Mouse (Mus musculus) cortical plate, adult 2 months (tissue): ENCODE results near the gene Irak2. TPM values are rescaled to one million over a fixed set of nuclear protein-coding genes. Genes with fewer than 3 reads are reported as not detected.
A peak's percentile ranks its signal among the peaks of the same experiment; 100 is the strongest.
"Not testable (repeated sequence)": the region's sequence is repeated elsewhere in the genome, so short reads cannot be mapped to it uniquely, and the experiment has no call there.

Experiments
- H3K27ac ChIP-seq: fragments of 200-500 bp; 2 replicates; pipeline ENCODE4 v1.5.1; 2012; ENCODE audit warnings: low read length, control low read depth, inconsistent platforms; ENCODE audit not compliant: insufficient read depth
- H3K4me1 ChIP-seq: fragments of 200-500 bp; 2 replicates; pipeline ENCODE4 v1.6.1; 2011; ENCODE audit warnings: low read length; ENCODE audit not compliant: control insufficient read depth, insufficient read depth
- H3K4me3 ChIP-seq: fragments of 200-500 bp; 2 replicates; pipeline ENCODE4 v1.5.1; 2011; ENCODE audit warnings: mild to moderate bottlenecking, low read length, control low read depth; ENCODE audit not compliant: insufficient read depth
- CTCF ChIP-seq: fragments of 200-500 bp; IDR thresholded peaks from 2 replicates; pipeline ENCODE4 v1.5.1; 2011; ENCODE audit warnings: mild to moderate bottlenecking, control low read depth, low read length; ENCODE audit not compliant: insufficient read depth; ENCODE audit errors: extremely low read depth
- POLR2A ChIP-seq: fragments of 200-500 bp; IDR thresholded peaks from 2 replicates; pipeline ENCODE4 v1.6.1; 2011; ENCODE audit warnings: mild to moderate bottlenecking, low read length, control low read depth; ENCODE audit not compliant: insufficient read depth; ENCODE audit errors: extremely low read depth
- polyA plus RNA-seq: library from polyadenylated mRNA; depleted of rRNA; stranded (reverse); fragments of >200 nt; gene quantifications from 2 replicates; pipeline ENCODE4 v1.2.3, GENCODE M21; 2012

The Irak2 gene
- polyA plus RNA-seq, 1 experiment: 24.7 TPM

DNA sequence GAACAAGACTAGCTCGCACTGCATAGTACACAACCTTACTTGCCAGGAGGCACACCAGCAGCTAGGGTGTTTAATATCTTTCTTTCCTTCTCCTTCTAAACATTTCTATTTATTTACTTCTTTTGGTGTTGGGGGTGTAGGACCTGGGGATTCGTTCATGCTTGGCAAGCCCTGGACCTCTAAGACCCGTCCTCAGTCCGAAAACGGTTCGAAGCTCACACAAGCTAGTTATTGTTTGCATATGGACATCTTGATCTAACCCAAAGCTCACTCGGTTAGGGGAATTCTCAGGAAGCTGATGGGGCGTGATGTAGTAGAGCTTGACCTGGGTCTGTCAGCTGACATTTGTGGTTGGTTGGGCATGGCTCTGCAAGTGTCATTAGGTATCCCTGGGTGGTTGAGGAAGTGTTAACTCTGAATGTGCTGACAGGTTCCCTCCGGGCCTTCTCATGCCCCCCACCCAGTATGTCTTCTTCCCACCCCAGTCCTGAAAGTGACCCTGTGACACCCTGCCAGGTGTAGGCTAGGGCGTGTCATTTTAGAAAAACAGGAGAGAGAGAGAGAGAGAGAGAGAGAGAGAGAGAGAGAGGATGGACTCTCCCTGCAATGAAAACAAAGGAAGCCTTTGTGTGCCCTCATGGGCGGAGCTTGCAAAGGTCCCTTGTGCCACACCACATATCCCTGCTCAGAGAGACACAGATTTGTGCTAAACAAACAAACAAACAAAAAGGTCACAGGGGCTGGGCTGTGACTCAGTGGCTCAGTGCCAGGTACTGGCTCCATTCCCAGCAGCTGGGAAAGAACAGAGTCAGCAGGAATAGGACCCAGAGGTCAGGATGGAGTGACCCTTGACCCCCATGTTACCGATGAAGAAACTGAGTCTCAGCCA lies 23.3 kb downstream of the Irak2 start:
- peaks cover 6% of the 10 kb centered on the region for H3K4me1 ChIP-seq
- peak overlapping the region; percentile 51; the same call in 1 of the 2 replicates for H3K27ac ChIP-seq
- TF ChIP-seq CTCF (no peak), POLR2A (no peak)
- no peak overlapping the region for H3K4me3 ChIP-seq

GRCm38 (mm10) chr6:113662964-113663700 lies 24.9 kb downstream of the Irak2 start:
- Histone ChIP-seq H3K4me3 (no peak overlapping the region), H3K4me1 (peaks cover 6% of the 10 kb centered on the region), H3K27ac (no peak overlapping the region)
- no peak for TF ChIP-seq CTCF

DNA sequence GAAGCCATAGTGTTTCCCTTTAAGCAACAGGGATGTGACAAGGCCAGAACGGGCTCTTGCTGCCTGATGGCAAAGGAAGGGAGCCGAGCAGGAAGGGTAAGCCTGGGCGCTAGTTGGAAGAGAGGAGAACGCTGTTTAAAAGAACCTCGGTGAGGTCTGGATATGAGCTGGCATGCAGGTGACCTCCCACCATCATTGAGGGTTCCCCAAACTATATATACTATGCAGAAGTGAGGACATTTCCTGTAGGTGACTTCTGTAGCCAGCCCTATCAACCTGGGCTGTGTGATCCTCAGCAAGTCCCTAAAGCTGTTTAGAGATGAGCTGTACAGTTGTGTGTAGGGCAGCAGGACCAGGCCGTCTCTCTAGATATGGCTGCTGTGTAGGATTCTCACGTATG lies 26.0 kb downstream of the Irak2 start:
- Histone ChIP-seq H3K4me1 (peaks cover 3% of the 10 kb centered on the region; the same call in 1 of the 2 replicates), H3K27ac (no peak overlapping the region), H3K4me3 (no peak overlapping the region)
- TF ChIP-seq POLR2A: no peak

DNA sequence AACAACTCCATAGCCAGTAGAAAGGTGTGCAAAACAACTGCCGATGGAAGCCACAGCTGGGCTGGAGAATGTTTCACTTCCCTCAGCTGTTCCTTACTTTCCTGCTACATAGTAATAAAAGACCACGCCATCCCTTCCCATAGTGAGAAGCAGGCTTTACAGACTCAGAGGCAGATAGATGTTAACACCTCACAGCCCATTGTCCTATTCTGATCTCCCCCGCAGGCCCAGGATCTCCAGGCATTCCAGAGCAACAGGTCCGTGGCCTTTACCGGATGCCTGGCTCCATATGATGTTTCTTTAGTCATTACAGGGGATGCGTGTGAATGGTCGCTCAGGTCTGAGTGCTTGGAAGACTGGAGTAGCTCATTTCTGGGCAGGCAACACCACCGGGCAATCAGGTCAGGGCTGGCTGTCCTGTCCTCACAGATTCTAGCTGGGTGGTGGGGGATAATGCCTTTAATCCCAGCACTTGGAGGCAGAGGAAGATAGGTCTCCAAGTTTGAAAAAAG lies 29.4 kb downstream of the Irak2 start:
- H3K27ac ChIP-seq: no peak overlapping the region
- no peak for TF ChIP-seq POLR2A
- TF ChIP-seq CTCF: no peak
- no peaks in the 10 kb centered on the region for H3K4me1 ChIP-seq
- H3K4me3 ChIP-seq: no peak overlapping the region

GRCm38 (mm10) chr6:113668287-113669154 lies 30.3 kb downstream of the Irak2 start:
- no peaks in the 10 kb centered on the region for H3K4me1 ChIP-seq
- H3K27ac ChIP-seq: peak overlapping the region; percentile 86
- H3K4me3 ChIP-seq: no peak overlapping the region
- TF ChIP-seq CTCF: no peak
- TF ChIP-seq POLR2A: no peak

- Histone ChIP-seq H3K27ac (peak overlapping the region; percentile 86; the same call in 1 of the 2 replicates), H3K4me3 (no peak overlapping the region), H3K4me1 (no peaks in the 10 kb centered on the region)
- no peak for TF ChIP-seq CTCF
- no peak for TF ChIP-seq POLR2A
Observed at GRCm38 (mm10) chr6:113669821-113670220, 31.6 kb downstream of the Irak2 start.

DNA sequence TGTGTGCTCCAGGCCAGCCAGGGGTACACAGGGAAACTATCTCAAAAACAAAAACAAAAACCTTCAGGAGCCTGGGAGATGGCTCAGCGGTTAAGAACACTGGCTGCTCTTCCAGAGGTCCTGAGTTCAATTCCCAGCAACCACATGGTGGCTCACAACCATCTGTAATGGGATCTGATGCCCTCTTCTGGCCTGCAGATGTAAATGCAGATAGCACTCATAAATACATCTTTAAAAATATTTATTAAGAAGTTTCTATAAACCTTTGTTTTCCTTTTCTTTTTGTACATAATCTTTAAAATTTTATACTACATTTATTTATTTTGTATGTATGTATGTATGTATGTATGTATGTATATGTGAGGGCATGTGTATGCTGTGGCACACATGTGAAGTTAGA lies 33.8 kb downstream of the Irak2 start:
- H3K4me1 ChIP-seq, H3K4me3 ChIP-seq, H3K27ac ChIP-seq: not testable (repeated sequence)

- H3K4me3 ChIP-seq: no peak overlapping the region
- no peaks in the 10 kb centered on the region for H3K4me1 ChIP-seq
- no peak for TF ChIP-seq CTCF
- no peak for TF ChIP-seq POLR2A
- no peak overlapping the region for H3K27ac ChIP-seq
Observed at GRCm38 (mm10) chr6:113672989-113673388, 34.7 kb downstream of the Irak2 start.

DNA sequence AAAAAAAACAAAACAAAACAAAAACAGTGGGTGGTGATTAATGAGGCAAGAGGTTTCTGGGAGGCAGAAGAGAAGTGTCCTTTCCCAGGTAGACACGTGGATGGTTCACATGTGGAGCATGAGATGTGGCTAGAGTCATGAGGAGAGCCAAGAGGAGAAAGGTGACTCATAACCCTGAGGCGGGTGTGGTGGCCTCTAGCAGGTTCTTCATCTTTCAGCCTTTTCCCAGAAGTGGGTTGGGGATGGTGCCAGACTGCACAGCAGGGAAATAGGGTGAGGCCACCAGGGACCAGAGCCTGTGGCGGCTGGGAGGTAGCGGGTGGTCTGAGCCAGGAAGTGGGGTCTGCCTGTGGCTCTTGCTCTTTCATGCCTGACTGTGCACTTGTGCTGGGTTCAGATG lies 37.0 kb downstream of the Irak2 start:
- H3K4me1 ChIP-seq: no peaks in the 10 kb centered on the region
- TF ChIP-seq POLR2A (no peak), CTCF (no peak)
- no peak overlapping the region for H3K27ac ChIP-seq
- no peak overlapping the region for H3K4me3 ChIP-seq
